Mouse (Mus musculus): ENCODE measurements around the gene Ugt1a7c.

Ugt1a7c gene

GRCm38 (mm10) chr1:88246386-88246785 is 151.5 kb downstream of the Ugt1a7c start:
- no peak for DNase-seq

- no peak for DNase-seq
Observed at GRCm38 (mm10) chr1:88247660-88248059, 152.8 kb downstream of the Ugt1a7c start.

- DNase-seq, result no peak
Observed at GRCm38 (mm10) chr1:88248658-88249057, 153.8 kb downstream of the Ugt1a7c start.

- no peak for DNase-seq
Observed at GRCm38 (mm10) chr1:88249596-88249995, 154.7 kb downstream of the Ugt1a7c start.

GRCm38 (mm10) chr1:88250023-88250422 is 155.2 kb downstream of the Ugt1a7c start:
- no peak for DNase-seq

- DNase-seq, result no peak
Observed at GRCm38 (mm10) chr1:88253106-88253505, 158.2 kb downstream of the Ugt1a7c start.

GRCm38 (mm10) chr1:88253540-88253939 is 158.7 kb downstream of the Ugt1a7c start:
- DNase-seq, result no peak

- no peak for DNase-seq
Observed at GRCm38 (mm10) chr1:88254793-88255465, 160.1 kb downstream of the Ugt1a7c start.

- no peak for DNase-seq
Observed at GRCm38 (mm10) chr1:88255466-88255857, 160.6 kb downstream of the Ugt1a7c start.

GRCm38 (mm10) chr1:88255989-88256754 is 161.3 kb downstream of the Ugt1a7c start:
- no peak for DNase-seq

- no peak for DNase-seq
Observed at GRCm38 (mm10) chr1:88256886-88257663, 162.2 kb downstream of the Ugt1a7c start.

- no peak for DNase-seq
Observed at GRCm38 (mm10) chr1:88257681-88258080, 162.8 kb downstream of the Ugt1a7c start.

- no peak for DNase-seq
Observed at GRCm38 (mm10) chr1:88258361-88258760, 163.5 kb downstream of the Ugt1a7c start.

- no peak for DNase-seq
Observed at GRCm38 (mm10) chr1:88258881-88259642, 164.2 kb downstream of the Ugt1a7c start.

GRCm38 (mm10) chr1:88259643-88260024 is 164.8 kb downstream of the Ugt1a7c start:
- DNase-seq, result no peak

- DNase-seq, result peak; percentile 46
Observed at GRCm38 (mm10) chr1:88260114-88260513, 165.3 kb downstream of the Ugt1a7c start.

GRCm38 (mm10) chr1:88260604-88261377 is 165.9 kb downstream of the Ugt1a7c start:
- DNase-seq, result no peak

GRCm38 (mm10) chr1:88261706-88262105 is 166.8 kb downstream of the Ugt1a7c start:
- no peak for DNase-seq

GRCm38 (mm10) chr1:88262255-88262654 is 167.4 kb downstream of the Ugt1a7c start:
- peak; percentile 62 for DNase-seq

- DNase-seq, result no peak
Observed at GRCm38 (mm10) chr1:88262961-88263360, 168.1 kb downstream of the Ugt1a7c start.

- no peak for DNase-seq
Observed at GRCm38 (mm10) chr1:88263778-88264177, 168.9 kb downstream of the Ugt1a7c start.

All from right cerebral cortex, postnatal 14 days (tissue).